Mouse (Mus musculus) brown adipose tissue, adult 24 weeks (tissue): Measurements from ENCODE around the gene Dock3. TPM values are rescaled to one million over a fixed set of nuclear protein-coding genes. Genes with fewer than 3 reads are reported as not detected.

Experiments used
- H3K27ac ChIP-seq: fragments of 200-500 bp; replicated peaks from 2 replicates; pipeline ENCODE4 v1.5.1; 2012; ENCODE audit warnings: low read depth, mild to moderate bottlenecking, low read length
- H3K4me1 ChIP-seq: fragments of 200-500 bp; 2 replicates; pipeline ENCODE4 v1.6.1; 2012; ENCODE audit warnings: low read length, mixed read lengths; ENCODE audit not compliant: control insufficient read depth, insufficient read depth, insufficient read length
- H3K4me3 ChIP-seq: fragments of 200-500 bp; 2 replicates; pipeline ENCODE4 v1.5.1; 2012; ENCODE audit warnings: low read depth, mild to moderate bottlenecking, low read length, moderate library complexity; ENCODE audit not compliant: insufficient read depth
- polyA plus RNA-seq: library from polyadenylated mRNA; stranded (reverse); fragments of >200 nt; gene quantifications from 2 replicates; pipeline ENCODE4 v1.2.4, GENCODE M21; 2012; ENCODE audit not compliant: missing spikeins, insufficient read depth, insufficient read length

Dock3 gene
- polyA plus RNA-seq, 1 experiment = not detected

DNA sequence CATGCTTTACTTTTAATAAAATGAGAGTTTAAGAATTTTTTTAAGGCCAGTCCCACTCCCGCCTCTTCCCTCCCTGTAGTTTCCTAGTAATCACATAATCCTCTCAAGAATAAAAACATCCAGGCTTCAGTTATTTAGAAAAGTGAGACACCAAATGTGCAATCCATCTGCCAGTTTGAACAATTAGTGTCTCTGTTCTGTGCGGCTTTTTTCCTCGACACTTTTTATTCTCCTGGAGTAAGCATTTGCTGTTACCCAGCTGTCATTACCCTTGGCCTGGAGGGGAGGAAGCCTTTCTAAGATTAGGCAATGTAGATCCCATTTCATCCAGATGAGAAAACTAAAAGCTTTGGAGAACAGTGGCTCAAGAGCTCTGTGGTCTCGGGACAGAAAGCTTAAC lies 221.9 kb downstream of the Dock3 start:
- Histone ChIP-seq H3K4me3 (no peak overlapping the region), H3K27ac (no peak overlapping the region), H3K4me1 (no peaks in the 10 kb centered on the region)

DNA sequence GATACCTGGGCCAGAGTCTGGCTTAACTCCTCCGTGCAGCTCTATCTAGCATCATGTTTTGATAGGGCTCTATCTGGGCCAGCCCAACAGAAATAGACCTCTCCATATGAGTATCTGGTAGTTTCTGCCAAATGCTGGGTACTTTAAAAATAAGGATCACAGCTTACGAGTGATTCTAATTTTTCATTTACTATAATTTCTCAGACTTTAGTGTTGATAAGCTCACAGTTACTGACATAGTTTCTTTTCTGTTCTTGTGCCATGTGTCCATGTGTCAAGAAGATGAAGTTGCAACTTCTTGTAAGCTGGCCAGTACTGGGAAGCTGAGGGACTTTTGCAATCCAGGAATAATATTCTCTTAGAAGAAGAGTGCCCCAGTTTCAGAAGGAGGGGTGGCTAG lies 228.5 kb downstream of the Dock3 start:
- Histone ChIP-seq H3K27ac (no peak overlapping the region), H3K4me1 (no peaks in the 10 kb centered on the region), H3K4me3 (no peak overlapping the region)

- no peak overlapping the region for H3K4me3 ChIP-seq
- H3K27ac ChIP-seq = no peak overlapping the region
- H3K4me1 ChIP-seq = no peaks in the 10 kb centered on the region
Observed at GRCm38 (mm10) chr9:106970742-106971141, 261.0 kb downstream of the Dock3 start.

DNA sequence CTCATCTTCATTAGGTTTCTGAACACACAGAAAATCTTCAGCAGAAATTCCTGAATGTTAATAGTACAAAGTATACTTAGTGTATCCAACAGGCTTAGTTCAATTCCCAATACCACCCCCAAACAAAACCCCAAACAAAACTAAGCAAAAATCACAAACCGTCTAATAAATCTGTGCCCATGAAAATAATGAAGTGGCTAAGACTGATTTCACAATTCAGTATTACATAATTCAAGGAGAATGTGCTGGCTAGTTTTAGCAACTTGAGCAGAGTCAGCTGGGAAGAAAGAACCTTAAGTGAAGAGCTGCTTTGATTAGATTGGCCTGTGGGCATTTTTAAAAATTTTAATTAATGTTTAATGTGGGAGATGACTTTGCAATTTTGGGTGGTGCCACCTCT lies 273.3 kb downstream of the Dock3 start:
- H3K4me3 ChIP-seq = no peak overlapping the region
- no peaks in the 10 kb centered on the region; the same call in 1 of the 2 replicates for H3K4me1 ChIP-seq
- H3K27ac ChIP-seq = no peak overlapping the region

GRCm38 (mm10) chr9:106955486-106955885 lies 276.2 kb downstream of the Dock3 start:
- H3K4me1 ChIP-seq = no peaks in the 10 kb centered on the region; the same call in 1 of the 2 replicates
- no peak overlapping the region for H3K27ac ChIP-seq
- no peak overlapping the region for H3K4me3 ChIP-seq

DNA sequence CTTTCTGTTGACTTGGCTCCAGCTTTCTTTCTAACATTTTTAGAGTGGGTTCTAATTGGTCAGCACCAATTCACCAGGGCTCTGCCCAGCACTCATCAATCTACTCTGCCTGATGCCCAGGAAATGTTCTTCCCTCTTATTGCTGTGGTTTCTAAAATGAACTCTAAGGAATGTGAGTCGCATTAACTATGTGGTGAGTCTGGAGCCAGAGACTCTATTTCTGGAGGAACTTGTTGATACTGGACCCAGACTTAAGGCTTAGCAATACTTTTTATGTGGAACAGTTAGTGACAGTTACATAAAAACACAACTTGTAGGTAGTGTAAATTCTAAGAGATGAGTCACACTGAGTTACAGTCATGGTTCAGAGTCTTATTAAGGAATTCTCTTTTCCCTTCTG lies 296.7 kb downstream of the Dock3 start:
- Histone ChIP-seq H3K4me1 (no peaks in the 10 kb centered on the region), H3K4me3 (no peak overlapping the region), H3K27ac (no peak overlapping the region)

GRCm38 (mm10) chr9:106914878-106915277 lies 316.8 kb downstream of the Dock3 start:
- H3K27ac ChIP-seq = no peak overlapping the region
- no peak overlapping the region for H3K4me3 ChIP-seq
- no peaks in the 10 kb centered on the region for H3K4me1 ChIP-seq

- H3K4me1 ChIP-seq = no peaks in the 10 kb centered on the region
- no peak overlapping the region for H3K4me3 ChIP-seq
- no peak overlapping the region for H3K27ac ChIP-seq
Observed at GRCm38 (mm10) chr9:106913759-106914158, 317.9 kb downstream of the Dock3 start.

GRCm38 (mm10) chr9:106911624-106912023 lies 320.1 kb downstream of the Dock3 start:
- no peaks in the 10 kb centered on the region for H3K4me1 ChIP-seq
- H3K27ac ChIP-seq = no peak overlapping the region
- no peak overlapping the region for H3K4me3 ChIP-seq

DNA sequence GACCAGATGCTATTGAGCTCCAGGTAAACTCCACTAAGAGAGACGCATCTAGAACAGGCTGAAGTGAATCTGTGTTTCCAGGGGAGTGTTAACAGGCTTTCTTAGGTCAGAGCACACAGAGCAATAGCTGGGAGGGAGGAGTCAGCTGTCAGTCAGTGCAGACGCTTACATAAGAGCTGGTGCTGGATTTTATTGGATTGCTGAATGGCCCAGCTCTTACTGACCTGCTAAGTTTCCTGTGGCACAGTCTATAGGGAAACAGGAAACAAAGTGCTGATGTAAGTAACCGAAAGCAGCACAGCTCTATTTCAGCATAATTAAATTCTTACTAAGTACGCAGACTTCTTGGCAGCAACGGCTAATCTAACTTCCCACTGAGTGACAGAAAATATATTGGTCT lies 323.0 kb downstream of the Dock3 start:
- Histone ChIP-seq H3K4me1 (no peaks in the 10 kb centered on the region), H3K27ac (no peak overlapping the region), H3K4me3 (no peak overlapping the region)

DNA sequence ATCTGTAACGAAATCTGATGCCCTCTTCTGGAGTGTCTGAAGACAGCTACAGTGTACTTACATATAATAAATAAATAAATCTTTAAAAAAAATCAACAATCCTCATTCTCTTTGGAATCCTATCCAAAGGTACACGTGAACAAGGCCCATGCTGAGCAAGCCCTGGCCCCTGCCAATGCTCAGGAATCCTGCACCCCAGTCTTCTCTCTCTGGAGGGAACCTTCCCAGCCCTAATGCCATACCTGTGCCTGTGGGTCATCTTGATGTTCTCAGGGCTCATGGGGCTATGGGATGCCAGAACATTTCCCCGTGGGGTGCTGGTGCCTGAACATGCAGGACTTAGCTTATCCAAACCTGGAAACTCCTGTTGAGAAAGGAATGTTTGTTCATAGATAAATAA lies 323.5 kb downstream of the Dock3 start:
- H3K4me1 ChIP-seq = no peaks in the 10 kb centered on the region
- H3K27ac ChIP-seq = no peak overlapping the region
- H3K4me3 ChIP-seq = no peak overlapping the region

DNA sequence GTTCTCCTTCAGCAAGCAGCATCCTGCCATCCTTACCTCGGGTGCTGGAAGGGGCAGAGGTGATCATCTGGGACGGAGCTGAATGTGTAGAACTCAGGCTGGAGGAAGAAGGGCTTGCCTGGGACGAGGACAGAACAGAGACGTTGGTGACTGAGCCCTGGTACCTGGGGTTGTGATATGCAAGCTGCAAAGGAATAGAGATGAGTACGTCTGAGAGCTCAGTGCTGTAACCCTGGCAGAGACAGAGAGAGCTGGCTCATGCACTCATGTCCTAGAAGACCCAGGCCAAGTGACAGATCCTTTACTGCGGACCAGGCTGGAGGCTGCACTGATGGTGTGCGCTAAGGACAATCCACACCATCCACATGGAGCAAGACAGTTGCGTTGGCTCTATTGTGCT lies 325.1 kb downstream of the Dock3 start:
- Histone ChIP-seq H3K27ac (no peak overlapping the region), H3K4me3 (no peak overlapping the region), H3K4me1 (no peaks in the 10 kb centered on the region)

DNA sequence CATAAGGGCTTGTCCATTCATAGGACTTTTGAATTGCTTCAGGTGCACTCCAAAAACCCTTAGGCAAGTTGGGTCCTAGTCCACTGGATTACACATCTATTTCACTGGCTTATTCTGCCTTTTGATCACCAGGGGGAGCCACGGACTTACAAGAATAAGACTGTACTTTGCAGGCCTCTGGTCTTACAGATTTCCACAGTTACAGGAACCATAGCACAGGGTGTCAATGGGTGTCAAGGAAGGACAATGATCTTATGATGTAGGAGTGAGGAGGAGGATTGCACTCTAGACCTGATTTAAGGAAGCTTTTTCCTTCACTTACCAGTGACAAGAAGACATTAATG lies 327.9 kb downstream of the Dock3 start:
- Histone ChIP-seq H3K4me1 (no peaks in the 10 kb centered on the region), H3K4me3 (no peak overlapping the region), H3K27ac (no peak overlapping the region)

DNA sequence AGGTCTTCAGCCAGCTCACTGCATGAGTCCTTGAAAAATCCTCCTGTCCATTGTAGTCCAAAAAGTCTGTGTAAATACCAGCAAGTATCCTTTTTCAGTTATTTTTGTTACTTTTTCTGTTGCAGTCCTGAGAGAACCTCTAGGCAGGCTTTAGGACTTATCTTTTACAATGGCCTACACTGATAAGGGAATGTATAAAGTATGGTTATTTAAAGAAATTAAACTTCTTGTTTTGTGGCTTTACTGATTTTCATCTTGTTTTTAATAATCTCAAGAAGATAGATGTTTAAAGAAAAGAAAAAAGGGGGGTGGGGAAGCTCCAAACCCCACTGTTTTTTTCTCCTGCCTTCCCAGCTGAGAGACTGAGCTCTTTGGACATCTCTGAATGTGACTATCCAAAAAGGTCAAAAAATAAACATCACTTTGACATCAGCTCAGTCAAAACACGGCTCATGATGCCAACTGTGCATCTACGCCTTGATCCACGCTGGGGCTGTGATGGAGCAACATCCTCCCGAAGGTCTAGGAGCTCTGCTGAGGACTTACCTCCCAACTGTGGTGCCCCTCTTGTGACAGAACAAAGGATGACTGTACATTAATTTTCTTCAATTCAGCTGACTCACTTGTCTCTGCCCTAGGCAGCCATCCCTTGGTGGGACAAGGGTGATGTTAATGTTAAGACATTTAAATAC lies 328.5 kb downstream of the Dock3 start:
- Histone ChIP-seq H3K4me1 (no peaks in the 10 kb centered on the region), H3K4me3 (no peak overlapping the region), H3K27ac (no peak overlapping the region)

DNA sequence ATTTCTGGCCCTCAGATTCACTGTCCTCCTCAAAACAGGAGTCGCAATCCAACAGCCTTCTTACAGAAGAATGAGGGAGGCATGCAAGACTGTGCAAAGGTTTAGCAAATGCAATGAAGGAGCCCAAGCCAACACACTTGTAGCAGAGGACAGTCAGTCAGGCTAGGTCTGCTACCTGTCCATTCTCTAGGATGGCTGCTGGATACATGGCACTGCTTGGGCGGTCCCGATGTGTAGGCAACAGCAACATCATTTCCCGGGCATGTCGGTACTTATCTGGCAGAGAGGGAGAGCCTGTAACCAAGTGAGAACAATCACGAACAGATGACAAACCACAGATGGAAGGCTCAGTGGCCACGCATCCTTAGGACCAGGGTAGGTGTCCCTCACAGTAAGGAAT lies 330.1 kb downstream of the Dock3 start:
- Histone ChIP-seq H3K4me3 (no peak overlapping the region), H3K27ac (no peak overlapping the region), H3K4me1 (no peaks in the 10 kb centered on the region)

DNA sequence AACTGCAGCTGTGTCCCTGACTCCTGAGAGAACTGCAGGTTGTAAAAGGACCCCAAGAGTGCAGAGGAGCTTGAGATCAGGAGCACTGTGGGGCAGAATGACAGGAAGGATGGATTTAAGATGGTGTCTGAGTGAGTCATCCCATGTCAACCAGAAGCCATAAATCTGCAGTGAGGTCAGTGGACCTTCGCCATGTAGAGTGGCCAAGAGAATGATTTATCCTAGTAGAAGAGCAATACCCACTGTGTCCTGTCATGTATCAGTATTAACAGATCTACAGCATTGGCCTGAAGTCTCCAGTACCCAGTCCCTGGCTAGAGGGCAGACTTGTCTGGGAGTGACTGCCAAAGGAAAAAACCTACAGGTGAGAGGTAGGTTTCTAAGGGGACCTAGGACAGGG lies 332.8 kb downstream of the Dock3 start:
- H3K4me3 ChIP-seq = no peak overlapping the region
- H3K27ac ChIP-seq = no peak overlapping the region
- H3K4me1 ChIP-seq = no peaks in the 10 kb centered on the region

- no peak overlapping the region for H3K27ac ChIP-seq
- H3K4me1 ChIP-seq = no peaks in the 10 kb centered on the region
- no peak overlapping the region for H3K4me3 ChIP-seq
Observed at GRCm38 (mm10) chr9:106893327-106893726, 338.4 kb downstream of the Dock3 start.
